Mouse (Mus musculus) heart, postnatal 0 days (tissue): ENCODE measurements around the gene Layn. TPM values are rescaled to one million over a fixed set of nuclear protein-coding genes. Genes with fewer than 3 reads are reported as not detected.

ENCODE experiments used
- ATAC-seq: fragments of 200-750 bp; cut with Nextera tagmentation; 2 replicates; pipeline ENCODE4 v1.8.0; 2017; ENCODE audit warnings: low read depth, moderate number of reproducible peaks, moderate library complexity; ENCODE audit not compliant: insufficient read depth
- DNase-seq: peaks from one replicate; pipeline ENCODE4 v3.0.0-alpha.2; 2016; ENCODE audit warnings: low spot score
- H3K27ac ChIP-seq: fragments of 300-500 bp; sonication (generic); 2 replicates; pipeline ENCODE4 v1.5.1; 2014; ENCODE audit warnings: low read depth, mild to moderate bottlenecking
- H3K27me3 ChIP-seq: fragments of 300-500 bp; sonication (generic); 2 replicates; pipeline ENCODE4 v1.6.1; 2014; ENCODE audit warnings: low read length, mixed read lengths; ENCODE audit not compliant: control insufficient read depth, insufficient read depth
- H3K36me3 ChIP-seq: fragments of 300-500 bp; sonication (generic); replicated peaks from 2 replicates; pipeline ENCODE4 v1.6.1; 2014; ENCODE audit warnings: low read length, mixed read lengths; ENCODE audit not compliant: control insufficient read depth, insufficient read depth
- H3K4me1 ChIP-seq: fragments of 300-500 bp; sonication (generic); 2 replicates; pipeline ENCODE4 v1.6.1; 2014; ENCODE audit warnings: antibody characterized with exemption; ENCODE audit not compliant: control insufficient read depth, insufficient read depth
- H3K4me2 ChIP-seq: fragments of 300-500 bp; sonication (generic); 2 replicates; pipeline ENCODE4 v1.6.1; 2014; ENCODE audit warnings: low read depth, mild to moderate bottlenecking, low read length, moderate library complexity
- H3K4me3 ChIP-seq: fragments of 300-500 bp; sonication (generic); 2 replicates; pipeline ENCODE4 v1.5.1; 2014; ENCODE audit warnings: low read depth, low read length
- H3K9ac ChIP-seq: fragments of 300-500 bp; sonication (generic); replicated peaks from 2 replicates; pipeline ENCODE4 v1.6.1; 2014; ENCODE audit warnings: low read depth, low read length, mixed read lengths
- H3K9me3 ChIP-seq: fragments of 300-500 bp; sonication (generic); replicated peaks from 2 replicates; pipeline ENCODE4 v1.6.1; 2016; ENCODE audit warnings: low read length; ENCODE audit not compliant: control insufficient read depth
- CTCF ChIP-seq: IDR thresholded peaks from 2 replicates; pipeline ENCODE4 v1.5.1; 2016; ENCODE audit warnings: antibody characterized with exemption, control low read depth, low read depth
- EP300 ChIP-seq: IDR thresholded peaks from 2 replicates; pipeline ENCODE4 v1.6.1; 2016; ENCODE audit warnings: antibody characterized with exemption, low read depth
- WGBS: fragments of 180-500 bp; shearing (Covaris S2); extraction: QIAGEN DNeasy Blood & Tissue Kit; methylation state at CpG from one replicate; pipeline ENCODE4 v1.1.7; 2014; 5-methylcytosine and 5-hydroxymethylcytosine counted together
- polyA plus RNA-seq: library from polyadenylated mRNA; unstranded; fragments of >200 nt; fragmentation: Nextera tagmentation; extraction: Ambion mirVana; gene quantifications from 2 replicates; pipeline ENCODE4 v1.2.1, GENCODE M21; 2015
- total RNA-seq: library from RNA; depleted of rRNA; stranded (reverse); fragments of >200 nt; gene quantifications from 2 replicates; pipeline ENCODE4 v1.2.3, GENCODE M21; 2014; ENCODE audit warnings: low replicate concordance

Layn gene
- total and polyA plus RNA-seq, 2 experiments from 2014 or later: 6.7 to 9.9 TPM

- 28% methylated on average over 3 of the region's 3 CpGs for WGBS
- H3K36me3 ChIP-seq: peaks cover 6% of the 10 kb centered on the region; the same call in 1 of the 2 replicates
- peak overlapping the region; percentile 55 for H3K4me3 ChIP-seq
- H3K9me3 ChIP-seq: no peaks in the 10 kb centered on the region
- TF ChIP-seq CTCF: no peak
- TF ChIP-seq EP300: no peak
- no peaks in the 10 kb centered on the region for H3K27me3 ChIP-seq
- H3K27ac ChIP-seq: 0 out of 2 replicates have a peak overlapping the region, but pooled peaks have one; percentile 4
- H3K4me2 ChIP-seq: peak overlapping the region; percentile 77
- H3K4me1 ChIP-seq: peaks cover 3% of the 10 kb centered on the region; the same call in 1 of the 2 replicates
- DNase-seq: peak; percentile 52
- peak; percentile 69 for ATAC-seq
- H3K9ac ChIP-seq: no peak overlapping the region
These were observed 1.1 kb downstream of the Layn start for GRCm38 (mm10) chr9:51075780-51076179.

GRCm38 (mm10) chr9:51070801-51071200, 6.1 kb downstream of the Layn start:
- H3K4me1 ChIP-seq: no peaks in the 10 kb centered on the region
- peaks cover 6% of the 10 kb centered on the region for H3K36me3 ChIP-seq
- 30% methylated on average over 4 of the region's 4 CpGs for WGBS
- TF ChIP-seq EP300 (no peak), CTCF (no peak)
- H3K4me2 ChIP-seq: no peak overlapping the region
- no peaks in the 10 kb centered on the region for H3K27me3 ChIP-seq
- H3K4me3 ChIP-seq: no peak overlapping the region
- H3K9me3 ChIP-seq: no peaks in the 10 kb centered on the region
- H3K27ac ChIP-seq: no peak overlapping the region
- ATAC-seq (no peak), DNase-seq (no peak)
- H3K9ac ChIP-seq: no peak overlapping the region

- Histone ChIP-seq H3K4me1 (no peaks in the 10 kb centered on the region), H3K27me3 (no peaks in the 10 kb centered on the region), H3K9ac (no peak overlapping the region), H3K36me3 (no peaks in the 10 kb centered on the region; the same call in none of the 2 replicates), H3K9me3 (no peaks in the 10 kb centered on the region), H3K4me2 (no peak overlapping the region), H3K27ac (no peak overlapping the region), H3K4me3 (no peak overlapping the region)
- 51% methylated on average over 3 of the region's 3 CpGs for WGBS
- TF ChIP-seq CTCF: no peak
- TF ChIP-seq EP300: no peak
- DNase-seq: no peak
- ATAC-seq: no peak
These were observed 8.7 kb downstream of the Layn start for GRCm38 (mm10) chr9:51068202-51068601.

- WGBS: 86% methylated on average over 2 of the region's 2 CpGs
- Histone ChIP-seq H3K4me3 (no peak within 1 kb of the TSS), H3K27me3 (no peaks in the 10 kb centered on the region), H3K4me2 (no peak within 1 kb of the TSS), H3K9ac (no peak within 1 kb of the TSS), H3K27ac (no peak within 1 kb of the TSS), H3K9me3 (no peaks in the 10 kb centered on the region), H3K36me3 (no peaks in the 10 kb centered on the region; the same call in 1 of the 2 replicates), H3K4me1 (no peaks in the 10 kb centered on the region)
- DNase-seq: no peak
- TF ChIP-seq CTCF (no peak), EP300 (no peak)
- ATAC-seq: no peak
These were observed 16.3 kb downstream of the Layn start, which contains the start of gene Btg4 for GRCm38 (mm10) chr9:51060601-51061000. Gene Btg4 (plus strand): TSS chr9:51060901.

GRCm38 (mm10) chr9:51058951-51059521, 17.9 kb downstream of the Layn start:
- DNase-seq: no peak
- no peak overlapping the region for H3K4me3 ChIP-seq
- WGBS: 48% methylated on average over 4 of the region's 4 CpGs

More at GRCm38 (mm10) chr9:51058951-51059521, 17.9 kb downstream of the Layn start:
- H3K4me2 ChIP-seq: no peak overlapping the region
- no peaks in the 10 kb centered on the region for H3K27me3 ChIP-seq
- H3K36me3 ChIP-seq: no peaks in the 10 kb centered on the region
- H3K9me3 ChIP-seq: no peaks in the 10 kb centered on the region
- no peaks in the 10 kb centered on the region for H3K4me1 ChIP-seq
- H3K27ac ChIP-seq: no peak overlapping the region
- TF ChIP-seq EP300: no peak
- no peak for TF ChIP-seq CTCF
- ATAC-seq: no peak
- H3K9ac ChIP-seq: no peak overlapping the region
